Mouse (Mus musculus): ENCODE data around the gene Cenpe. TPM values are rescaled to one million over a fixed set of nuclear protein-coding genes. Genes with fewer than 3 reads are reported as not detected.

Gene Cenpe
- polyA plus RNA-seq (2015; fragmentation: Illumina TruSeq; extraction: RNeasy Lipid Tissue Mini Kit (QIAGEN cat#74804); ENCODE audit: insufficient read depth, low read depth, low replicate concordance): 0.17 TPM

DNA sequence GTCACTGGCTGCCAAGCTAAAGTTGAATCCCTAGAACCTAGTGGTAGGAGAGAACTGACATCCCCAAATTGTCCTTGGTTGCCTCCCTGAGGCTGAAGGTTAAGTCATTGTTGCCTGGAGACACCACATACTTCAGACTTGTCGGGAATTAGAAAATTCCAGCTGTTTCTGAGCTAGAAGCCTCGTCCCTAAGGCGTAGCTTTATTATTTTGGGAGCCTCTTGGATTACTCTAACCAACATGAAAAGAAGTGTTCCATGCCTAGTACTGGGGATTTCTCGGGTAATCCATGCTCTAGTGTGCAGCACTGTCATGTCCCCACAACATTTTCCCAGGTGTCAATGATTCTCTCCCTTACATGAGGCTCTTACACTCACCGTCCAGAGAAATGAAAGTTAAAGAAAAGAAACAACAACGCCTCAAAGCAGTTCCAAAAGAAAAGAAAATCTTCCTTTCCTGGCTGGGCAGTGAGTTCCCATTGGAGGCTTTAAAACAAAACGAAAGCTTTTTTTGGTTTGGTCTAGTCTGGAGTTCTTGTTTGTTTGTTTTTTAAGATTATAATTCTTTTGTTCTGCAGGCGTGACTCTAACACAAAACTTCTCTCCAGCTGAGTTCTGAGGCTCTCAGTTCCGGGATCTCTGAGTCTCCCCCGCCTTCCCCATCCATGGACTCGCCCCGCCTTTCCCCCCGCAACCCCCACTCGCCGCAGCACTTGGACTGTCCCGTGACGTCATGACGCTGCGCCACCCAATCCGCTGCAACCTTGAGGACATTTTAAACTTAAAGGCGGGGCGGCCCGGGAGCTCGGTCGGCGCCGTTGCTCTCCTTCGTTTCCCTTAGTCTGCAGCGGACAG is at the start of gene Cenpe:
Gene Cenpe (plus strand): TSS at position 733 of the 853 bp plus-strand sequence.

DNA sequence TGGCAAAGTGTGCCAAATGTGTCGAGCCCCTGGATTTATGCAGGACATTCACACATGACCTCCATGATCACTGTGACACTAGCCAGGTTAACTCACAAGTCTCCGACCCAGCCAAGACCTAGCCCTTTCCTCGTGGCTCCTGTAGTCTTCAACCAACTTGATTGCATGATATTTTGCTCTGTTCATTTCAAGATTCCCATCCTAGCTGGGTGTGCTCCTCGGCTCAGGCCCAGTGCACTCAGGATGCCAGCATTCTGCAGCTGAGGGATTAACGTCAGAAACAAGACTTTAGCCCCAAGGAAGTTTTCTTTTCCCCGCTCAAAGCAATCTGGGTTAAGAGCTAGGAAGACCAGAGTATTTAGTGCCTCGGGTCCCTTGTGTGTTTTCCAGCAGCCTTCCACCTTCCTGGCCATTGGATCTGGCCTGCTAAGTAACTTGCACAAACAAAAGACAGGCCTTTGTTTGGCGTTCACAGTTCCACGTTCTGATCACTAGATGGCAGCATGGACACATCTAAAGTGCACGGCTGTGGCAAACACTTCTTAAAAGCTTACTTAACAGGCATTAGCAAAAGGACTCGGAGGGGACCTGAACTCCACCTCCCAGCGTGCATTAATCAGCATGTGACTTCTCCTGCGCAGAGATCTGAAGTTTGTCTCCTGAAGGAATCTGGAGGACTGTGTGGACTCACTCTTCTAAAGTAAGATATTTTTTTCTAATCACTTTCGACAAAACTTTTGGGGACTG is 68.5 kb downstream of the Cenpe start, which contains the start of gene Bdh2:
Gene Bdh2 (plus strand): TSS at position 553 of the 747 bp plus-strand sequence.

DNA sequence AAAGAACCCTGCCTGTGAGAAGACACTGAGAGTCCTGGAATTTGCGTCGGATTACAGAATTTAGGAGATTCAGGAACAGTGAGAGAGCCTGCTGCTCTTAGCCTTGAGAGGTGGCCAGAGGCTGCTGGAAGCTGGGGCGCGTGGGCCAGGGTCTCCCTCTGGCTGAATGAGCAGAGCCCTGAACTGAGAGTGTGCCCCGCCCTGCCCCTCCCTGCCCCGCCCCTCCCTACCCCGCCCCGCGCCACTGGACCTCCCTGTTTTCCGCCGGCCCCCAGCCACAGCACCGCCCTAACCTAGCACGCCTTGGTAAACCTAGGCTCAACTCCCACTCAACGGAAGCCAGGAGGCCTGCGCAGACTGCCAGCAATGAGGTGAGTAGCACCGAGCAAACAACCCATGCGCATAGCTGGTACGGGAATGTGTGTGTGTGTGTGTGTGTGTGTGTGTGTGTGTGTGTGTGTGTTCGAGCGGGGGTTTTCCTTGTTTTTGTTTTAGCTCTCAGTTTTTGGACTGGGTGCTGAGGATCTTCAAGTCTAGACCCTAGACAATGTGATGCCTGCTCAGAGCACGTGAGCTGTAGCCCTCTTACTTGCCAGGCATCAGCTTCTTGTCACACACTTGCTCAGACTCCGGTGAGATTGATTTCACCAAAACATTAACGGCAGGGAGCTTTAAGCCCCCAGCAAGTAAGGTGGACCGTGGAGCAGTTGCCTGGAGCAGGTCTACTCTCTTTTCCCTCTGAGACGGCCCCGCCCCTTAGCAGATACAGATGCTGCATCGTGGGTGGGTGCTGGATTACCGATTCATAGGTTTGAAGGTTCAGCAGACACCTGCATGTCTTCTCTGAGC is 95.3 kb downstream of the Cenpe start, which contains the start of gene Slc9b2:
Gene Slc9b2 (plus strand): TSS at position 290 of the 849 bp plus-strand sequence.

Other genes with a start within 250 kb of the Cenpe start
- 1.5 TPM for gene Bdh2, start 68.7 kb downstream of the Cenpe start, polyA plus RNA-seq (2015; fragmentation: Illumina TruSeq; extraction: RNeasy Lipid Tissue Mini Kit (QIAGEN cat#74804); ENCODE audit: insufficient read depth, low read depth, low replicate concordance)
- gene Slc9b2, start 95.2 kb downstream of the Cenpe start, polyA plus RNA-seq (2015; fragmentation: Illumina TruSeq; extraction: RNeasy Lipid Tissue Mini Kit (QIAGEN cat#74804); ENCODE audit: insufficient read depth, low read depth, low replicate concordance): 0.85 TPM
- not detected for gene Slc9b1, start 135.5 kb downstream of the Cenpe start, polyA plus RNA-seq (2015; fragmentation: Illumina TruSeq; extraction: RNeasy Lipid Tissue Mini Kit (QIAGEN cat#74804); ENCODE audit: insufficient read depth, low read depth, low replicate concordance)
- 7.0 TPM for gene Cisd2, start 211.4 kb downstream of the Cenpe start, polyA plus RNA-seq (2015; fragmentation: Illumina TruSeq; extraction: RNeasy Lipid Tissue Mini Kit (QIAGEN cat#74804); ENCODE audit: insufficient read depth, low read depth, low replicate concordance)
- 40.4 TPM for gene Ube2d3, start 225.6 kb downstream of the Cenpe start, polyA plus RNA-seq (2015; fragmentation: Illumina TruSeq; extraction: RNeasy Lipid Tissue Mini Kit (QIAGEN cat#74804); ENCODE audit: insufficient read depth, low read depth, low replicate concordance)

Data from pancreas, adult 10 weeks (tissue).